Mouse (Mus musculus) heart, adult 18-20 months (tissue): ENCODE measurements at regions not wholly inside any gene's neighbourhood (a gene's known extent, or its start where the extent isn't known, plus 50 kb on each side); places are given as distances from the start of the nearest gene placed in this dataset.

ENCODE experiments used
- DNase-seq, 2 experiments: peaks; one replicate each; pipeline ENCODE4 v3.0.0; 2021 to 2022; ENCODE audit warnings: mixed read lengths in 1 of 2

DNA sequence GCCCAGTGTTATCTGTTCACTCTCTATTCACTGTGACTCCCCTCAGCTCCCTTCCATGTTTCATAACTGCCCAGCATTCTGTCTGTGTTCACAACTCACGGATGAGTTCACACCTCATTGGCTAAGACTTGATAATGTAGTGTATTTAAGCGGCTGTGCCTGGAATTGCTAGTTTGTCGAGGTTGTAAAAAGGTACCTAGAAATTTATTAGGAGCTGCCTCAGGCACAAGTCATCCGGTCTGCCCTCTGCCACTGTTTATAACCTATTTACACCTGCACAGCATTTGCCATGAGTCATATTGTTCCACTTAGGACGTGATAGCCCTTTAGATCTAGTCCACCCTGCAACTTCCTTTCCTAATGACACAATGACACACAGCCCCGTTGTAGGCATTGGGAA lies 50.0 kb upstream of the Pgrmc2 start:
- no peak for DNase-seq
